Mouse (Mus musculus): ENCODE data around the gene Dad1. TPM values are rescaled to one million over a fixed set of nuclear protein-coding genes. Genes with fewer than 3 reads are reported as not detected.

Dad1 gene
- total and polyA plus RNA-seq, 3 experiments: 186 to 320 TPM; not detected in 1

DNA sequence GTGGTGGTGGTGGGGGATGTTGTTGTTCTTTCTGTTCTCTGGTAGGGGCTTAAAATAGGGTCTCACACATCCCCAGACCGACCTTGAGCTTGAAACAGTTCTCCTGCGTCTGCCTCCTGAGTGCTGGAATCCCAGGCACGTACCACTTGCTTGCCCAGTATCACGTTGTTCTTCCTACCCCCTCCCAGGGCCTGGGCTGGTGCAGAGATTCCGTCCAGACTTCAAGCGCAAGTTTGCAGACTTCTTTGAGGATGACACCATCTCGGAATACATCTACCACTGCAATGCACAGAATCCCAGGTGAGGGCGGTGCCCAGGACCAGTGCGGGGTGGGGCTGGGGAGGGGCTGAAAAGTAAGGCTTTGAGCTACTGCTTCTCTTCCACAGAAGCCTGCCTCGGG lies 11.2 kb upstream of the Dad1 start:
- no peak overlapping the region for H3K9ac ChIP-seq (ENCODE audit: control insufficient read depth, low read depth, low read length, poor library complexity, severe bottlenecking)
- H3K4me1 ChIP-seq (ENCODE audit: control insufficient read depth in 1 of 2, insufficient read depth in 2 of 2, low read length in 2 of 2): peaks cover 0 to 8% of the 10 kb centered on the region in 2 experiments; a peak in 3 of 4 replicates
- no peak for DNase-seq (ENCODE audit: low read depth, low spot score)
- no peak overlapping the region for H3K4me3 ChIP-seq (ENCODE audit: control insufficient read depth in 1 of 2, insufficient read depth in 1 of 2, low read depth in 2 of 2, low read length in 2 of 2)
- H3K36me3 ChIP-seq (ENCODE audit: control insufficient read depth in 1 of 2, insufficient read depth in 2 of 2, low read length in 2 of 2): peaks cover 0 to 2% of the 10 kb centered on the region in 2 experiments; a peak in 2 of 4 replicates
- TF ChIP-seq CHD1 (IDR thresholded peaks at IDR 0.05; ENCODE audit: low read depth, low read length): no peak
- no peak for TF ChIP-seq ELF1 (IDR thresholded peaks at IDR 0.05; ENCODE audit: low read depth, low read length)
- H3K9me3 ChIP-seq (replicated peaks; ENCODE audit: insufficient read depth, low read length): no peaks in the 10 kb centered on the region
- H3K27ac ChIP-seq (ENCODE audit: control insufficient read depth, low read depth, low read length): no peak overlapping the region
- H3K79me2 ChIP-seq (ENCODE audit: control insufficient read depth, insufficient read depth, low read length, poor library complexity): no peaks in the 10 kb centered on the region
- H3K27me3 ChIP-seq (ENCODE audit: control insufficient read depth in 1 of 2, insufficient read depth in 2 of 2, low read length in 2 of 2): no peaks in the 10 kb centered on the region

DNA sequence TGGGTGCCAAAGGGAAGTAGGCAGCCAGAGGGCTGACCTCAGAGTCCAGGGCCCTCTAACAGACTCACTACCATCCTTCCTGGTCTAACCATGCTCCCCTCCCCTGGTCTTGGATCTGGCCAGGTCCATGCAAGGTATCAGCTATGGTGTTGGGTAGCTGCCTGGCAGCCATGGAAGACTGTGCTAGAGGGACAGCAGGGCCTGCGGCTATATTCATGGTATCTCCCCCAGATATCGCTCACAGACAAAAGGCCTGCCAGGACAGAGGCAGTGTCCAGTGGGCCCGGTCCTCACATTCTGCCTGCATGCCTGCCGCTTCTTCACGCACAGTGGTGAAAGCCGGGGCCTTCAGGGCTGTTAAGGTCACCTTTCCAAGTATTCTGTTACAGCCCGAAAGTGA lies 10.3 kb upstream of the Dad1 start:
- no peak overlapping the region for H3K27ac ChIP-seq (ENCODE audit: control insufficient read depth, low read depth, low read length)
- H3K9ac ChIP-seq (ENCODE audit: control insufficient read depth, low read depth, low read length, poor library complexity, severe bottlenecking): no peak overlapping the region
- no peaks in the 10 kb centered on the region; the same call in 1 of the 2 replicates for H3K79me2 ChIP-seq (ENCODE audit: control insufficient read depth, insufficient read depth, low read length, poor library complexity)
- no peak overlapping the region for H3K4me3 ChIP-seq (ENCODE audit: control insufficient read depth in 1 of 2, insufficient read depth in 1 of 2, low read depth in 2 of 2, low read length in 2 of 2)
- H3K36me3 ChIP-seq (ENCODE audit: control insufficient read depth in 1 of 2, insufficient read depth in 2 of 2, low read length in 2 of 2): peaks cover 0 to 6% of the 10 kb centered on the region in 2 experiments; a peak in 2 of 4 replicates
- TF ChIP-seq POLR2A (IDR thresholded peaks at IDR 0.05; ENCODE audit: control insufficient read depth in 1 of 2, insufficient read depth in 1 of 2, low read depth in 1 of 2, low read length in 2 of 2, poor library complexity in 1 of 2) (no peak), ZNF384 (IDR thresholded peaks at IDR 0.05; ENCODE audit: low read depth, low read length) (no peak)
- no peaks in the 10 kb centered on the region for H3K27me3 ChIP-seq (ENCODE audit: control insufficient read depth in 1 of 2, insufficient read depth in 2 of 2, low read length in 2 of 2)
- H3K4me1 ChIP-seq (ENCODE audit: control insufficient read depth in 1 of 2, insufficient read depth in 2 of 2, low read length in 2 of 2): peaks cover 3 to 13% of the 10 kb centered on the region in 2 experiments
- DNase-seq (ENCODE audit: low read depth, low spot score): no peak
- no peaks in the 10 kb centered on the region for H3K9me3 ChIP-seq (replicated peaks; ENCODE audit: insufficient read depth, low read length)

DNA sequence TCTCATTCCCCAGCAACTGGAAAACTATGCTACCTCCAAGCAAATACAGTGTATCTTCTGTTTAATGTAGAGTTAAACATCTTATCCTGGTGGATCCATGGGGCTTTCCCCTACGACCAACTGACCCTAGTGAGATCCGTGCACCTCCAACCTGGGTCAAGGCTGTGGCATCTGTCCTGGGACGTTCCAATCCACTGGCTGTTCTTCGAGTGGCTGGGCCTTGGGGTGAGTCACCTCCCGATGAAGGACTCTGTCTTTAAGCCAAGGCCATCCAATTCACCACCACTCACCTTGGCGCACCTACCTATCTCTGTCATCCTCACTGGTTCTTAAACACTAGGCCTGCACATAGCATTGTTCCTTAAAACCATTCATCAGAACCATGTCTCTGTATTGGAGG lies 9.2 kb upstream of the Dad1 start:
- no peak for DNase-seq (ENCODE audit: low read depth, low spot score)

DNA sequence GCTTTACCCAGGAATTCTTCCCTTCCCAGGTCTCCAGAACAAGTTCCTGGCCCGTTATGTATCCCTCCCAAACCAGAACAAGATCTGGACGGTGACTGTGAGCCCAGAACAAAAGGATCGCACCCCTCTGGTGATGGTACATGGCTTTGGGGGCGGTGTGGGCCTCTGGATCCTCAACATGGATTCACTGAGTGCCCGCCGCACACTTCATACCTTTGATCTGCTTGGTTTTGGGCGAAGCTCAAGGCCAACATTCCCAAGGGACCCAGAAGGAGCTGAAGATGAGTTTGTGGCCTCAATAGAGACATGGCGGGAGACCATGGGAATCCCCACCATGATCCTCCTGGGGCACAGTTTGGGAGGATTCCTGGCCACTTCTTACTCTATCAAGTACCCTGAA lies 8.7 kb upstream of the Dad1 start:
- no peak overlapping the region for H3K27ac ChIP-seq (ENCODE audit: control insufficient read depth, low read depth, low read length)
- H3K4me1 ChIP-seq (ENCODE audit: control insufficient read depth in 1 of 2, insufficient read depth in 2 of 2, low read length in 2 of 2): peaks cover 6 to 19% of the 10 kb centered on the region in 2 experiments
- TF ChIP-seq SMC3 (IDR thresholded peaks at IDR 0.05; ENCODE audit: low read depth, low read length) (no peak), ZKSCAN1 (IDR thresholded peaks at IDR 0.05; ENCODE audit: low read depth, low read length) (no peak), POLR2AphosphoS2 (IDR thresholded peaks at IDR 0.05; ENCODE audit: low read length) (no peak)
- H3K79me2 ChIP-seq (ENCODE audit: control insufficient read depth, insufficient read depth, low read length, poor library complexity): no peaks in the 10 kb centered on the region; the same call in 1 of the 2 replicates
- H3K9me3 ChIP-seq (replicated peaks; ENCODE audit: insufficient read depth, low read length): no peaks in the 10 kb centered on the region
- DNase-seq (ENCODE audit: low read depth, low spot score): no peak
- H3K36me3 ChIP-seq (ENCODE audit: control insufficient read depth in 1 of 2, insufficient read depth in 2 of 2, low read length in 2 of 2): peaks cover 0 to 10% of the 10 kb centered on the region in 2 experiments; a peak in 2 of 4 replicates
- H3K9ac ChIP-seq (ENCODE audit: control insufficient read depth, low read depth, low read length, poor library complexity, severe bottlenecking): no peak overlapping the region
- no peak overlapping the region for H3K4me3 ChIP-seq (ENCODE audit: control insufficient read depth in 1 of 2, insufficient read depth in 1 of 2, low read depth in 2 of 2, low read length in 2 of 2)
- H3K27me3 ChIP-seq (ENCODE audit: control insufficient read depth in 1 of 2, insufficient read depth in 2 of 2, low read length in 2 of 2): no peaks in the 10 kb centered on the region

More for the DNA sequence above, 9.2 kb upstream of the Dad1 start:
- no peaks in the 10 kb centered on the region for H3K9me3 ChIP-seq (replicated peaks; ENCODE audit: insufficient read depth, low read length)
- no peaks in the 10 kb centered on the region for H3K27me3 ChIP-seq (ENCODE audit: control insufficient read depth in 1 of 2, insufficient read depth in 2 of 2, low read length in 2 of 2)
- peaks cover 6 to 19% of the 10 kb centered on the region in 2 experiments for H3K4me1 ChIP-seq (ENCODE audit: control insufficient read depth in 1 of 2, insufficient read depth in 2 of 2, low read length in 2 of 2)
- no peak overlapping the region for H3K4me3 ChIP-seq (ENCODE audit: control insufficient read depth in 1 of 2, insufficient read depth in 1 of 2, low read depth in 2 of 2, low read length in 2 of 2)
- H3K36me3 ChIP-seq (ENCODE audit: control insufficient read depth in 1 of 2, insufficient read depth in 2 of 2, low read length in 2 of 2): peaks cover 0 to 10% of the 10 kb centered on the region in 2 experiments; a peak in 2 of 4 replicates
- H3K27ac ChIP-seq (ENCODE audit: control insufficient read depth, low read depth, low read length): no peak overlapping the region
- H3K79me2 ChIP-seq (ENCODE audit: control insufficient read depth, insufficient read depth, low read length, poor library complexity): no peaks in the 10 kb centered on the region; the same call in 1 of the 2 replicates
- no peak overlapping the region for H3K9ac ChIP-seq (ENCODE audit: control insufficient read depth, low read depth, low read length, poor library complexity, severe bottlenecking)
- TF ChIP-seq ETS1 (IDR thresholded peaks at IDR 0.05; ENCODE audit: low read depth, low read length) (no peak), GABPA (IDR thresholded peaks at IDR 0.05; ENCODE audit: low read depth, low read length) (no peak), MAX (IDR thresholded peaks at IDR 0.05; ENCODE audit: low read length) (no peak), POLR2A (IDR thresholded peaks at IDR 0.05; ENCODE audit: control insufficient read depth in 1 of 2, insufficient read depth in 1 of 2, low read depth in 1 of 2, low read length in 2 of 2, poor library complexity in 1 of 2) (no peak), MYB (IDR thresholded peaks at IDR 0.05; ENCODE audit: low read depth, low read length) (no peak)
